Mouse (Mus musculus) CH12.LX (cell line): ENCODE measurements around the gene Cirbp. TPM values are rescaled to one million over a fixed set of nuclear protein-coding genes. Genes with fewer than 3 reads are reported as not detected.

ENCODE experiments used
- DNase-seq: peaks from one replicate; pipeline ENCODE4 v3.0.0-alpha.2; 2013; ENCODE audit errors: extremely low read depth
- H3K27ac ChIP-seq: 2 replicates; pipeline ENCODE4 v1.5.1; 2012; ENCODE audit warnings: low read depth, mild to moderate bottlenecking, control low read depth, moderate library complexity; ENCODE audit not compliant: insufficient read depth
- H3K27me3 ChIP-seq: replicated peaks from 2 replicates; pipeline ENCODE3; 2012; ENCODE audit warnings: inconsistent platforms
- H3K36me3 ChIP-seq, 2 experiments: replicated peaks in 1 of 2; 2 replicates each; pipeline versions ENCODE3 to v1.6.1; 2012; ENCODE audit warnings: inconsistent platforms in 1 of 2, low read length in 1 of 2, mild to moderate bottlenecking in 1 of 2, mixed read lengths in 1 of 2, moderate library complexity in 1 of 2; ENCODE audit not compliant: control insufficient read depth in 1 of 2, insufficient read depth in 1 of 2
- H3K4me1 ChIP-seq, 2 experiments: 2 replicates each; pipeline ENCODE4 v1.6.1; 2012; ENCODE audit warnings: inconsistent platforms in 1 of 2, moderate library complexity in 1 of 2; ENCODE audit not compliant: insufficient read depth in 2 of 2, control insufficient read depth in 1 of 2
- H3K4me2 ChIP-seq: 2 replicates; pipeline ENCODE4 v1.6.1; 2012; ENCODE audit warnings: low read depth, mild to moderate bottlenecking, control low read depth; ENCODE audit not compliant: poor library complexity, insufficient read depth, severe bottlenecking
- H3K4me3 ChIP-seq, 3 experiments: fragments of 150-350 bp in 1 of 3; sonication (generic) in 1 of 3; replicated peaks in 1 of 3; 2 replicates each; pipeline versions ENCODE3 to v1.5.1; 2011 to 2012; ENCODE audit warnings: low read depth in 2 of 3, low read length in 2 of 3, mild to moderate bottlenecking in 2 of 3, moderate library complexity in 2 of 3, control low read depth in 1 of 3, improper control_type of control experiment in 1 of 3, inconsistent platforms in 1 of 3, mixed read lengths in 1 of 3; ENCODE audit not compliant: poor library complexity in 1 of 3
- H3K79me2 ChIP-seq: replicated peaks from 2 replicates; pipeline ENCODE4 v1.6.1; 2012; ENCODE audit warnings: mild to moderate bottlenecking, moderate library complexity; ENCODE audit not compliant: control insufficient read depth, poor library complexity, insufficient read depth, severe bottlenecking; ENCODE audit errors: extremely low read depth
- H3K9ac ChIP-seq: 2 replicates; pipeline ENCODE4 v1.6.1; 2012; ENCODE audit warnings: low read depth, mild to moderate bottlenecking, control low read depth, moderate library complexity; ENCODE audit not compliant: insufficient read depth
- H3K9me3 ChIP-seq: replicated peaks from 2 replicates; pipeline ENCODE3; 2012; ENCODE audit warnings: low read length, inconsistent platforms, mixed read lengths
- CHD1 ChIP-seq: IDR thresholded peaks from 2 replicates; pipeline ENCODE4 v1.6.1; 2012; ENCODE audit warnings: low read depth, low read length, improper control_type of control experiment, inconsistent platforms
- CHD2 ChIP-seq: IDR thresholded peaks from 2 replicates; pipeline ENCODE4 v1.6.1; 2011; ENCODE audit warnings: low read length, improper control_type of control experiment
- E2F4 ChIP-seq: IDR thresholded peaks from 2 replicates; pipeline ENCODE4 v1.6.1; 2011; ENCODE audit warnings: low read depth, low read length, improper control_type of control experiment; ENCODE audit not compliant: insufficient replicate concordance
- ELF1 ChIP-seq: IDR thresholded peaks from 2 replicates; pipeline ENCODE4 v1.6.1; 2014; ENCODE audit warnings: low read depth, mild to moderate bottlenecking, inconsistent platforms, low read length, improper control_type of control experiment
- HCFC1 ChIP-seq: IDR thresholded peaks from 2 replicates; pipeline ENCODE4 v1.6.1; 2012; ENCODE audit warnings: low read depth, mild to moderate bottlenecking, inconsistent platforms, low read length, improper control_type of control experiment
- IRF4 ChIP-seq: IDR thresholded peaks from 2 replicates; pipeline ENCODE4 v1.6.1; 2014; ENCODE audit warnings: low read depth, mild to moderate bottlenecking, inconsistent platforms, low read length, improper control_type of control experiment
- MAFK ChIP-seq: IDR thresholded peaks from 2 replicates; pipeline ENCODE4 v1.6.1; 2011; ENCODE audit warnings: low read length, improper control_type of control experiment; ENCODE audit not compliant: insufficient replicate concordance
- MAX ChIP-seq: IDR thresholded peaks from 2 replicates; pipeline ENCODE4 v1.6.1; 2011; ENCODE audit warnings: low read length, improper control_type of control experiment
- MEF2A ChIP-seq: IDR thresholded peaks from 2 replicates; pipeline ENCODE4 v1.6.1; 2014; ENCODE audit warnings: low read depth, mild to moderate bottlenecking, inconsistent platforms, low read length, improper control_type of control experiment, borderline replicate concordance
- MXI1 ChIP-seq: IDR thresholded peaks from 2 replicates; pipeline ENCODE4 v1.6.1; 2011; ENCODE audit warnings: mild to moderate bottlenecking, low read depth, low read length, improper control_type of control experiment
- MYC ChIP-seq: IDR thresholded peaks from 2 replicates; pipeline ENCODE4 v1.6.1; 2011; ENCODE audit warnings: low read depth, mild to moderate bottlenecking, improper control_type of control experiment, low read length
- NELFE ChIP-seq: IDR thresholded peaks from 2 replicates; pipeline ENCODE4 v1.6.1; 2011; ENCODE audit warnings: low read depth, low read length, improper control_type of control experiment
- NRF1 ChIP-seq: IDR thresholded peaks from 2 replicates; pipeline ENCODE4 v1.6.1; 2014; ENCODE audit warnings: low read depth, mild to moderate bottlenecking, inconsistent platforms, low read length, improper control_type of control experiment, moderate library complexity
- PAX5 ChIP-seq: IDR thresholded peaks from 2 replicates; pipeline ENCODE4 v1.6.1; 2012; ENCODE audit warnings: low read length, inconsistent platforms, mixed read lengths
- POLR2A ChIP-seq: IDR thresholded peaks from 2 replicates; pipeline ENCODE4 v1.6.1; 2011; ENCODE audit warnings: low read depth, mild to moderate bottlenecking, improper control_type of control experiment, low read length
- SIN3A ChIP-seq: IDR thresholded peaks from 2 replicates; pipeline ENCODE4 v1.6.1; 2012; ENCODE audit warnings: low read length, improper control_type of control experiment, inconsistent platforms
- TBP ChIP-seq: conservative IDR thresholded peaks from 2 replicates; pipeline ENCODE4 v1.6.1; 2011; ENCODE audit warnings: low read depth, low read length, improper control_type of control experiment
- TCF12 ChIP-seq: IDR thresholded peaks from 2 replicates; pipeline ENCODE4 v1.6.1; 2014; ENCODE audit warnings: low read depth, mild to moderate bottlenecking, inconsistent platforms, low read length, improper control_type of control experiment
- USF2 ChIP-seq: conservative IDR thresholded peaks from 2 replicates; pipeline ENCODE4 v1.6.1; 2011; ENCODE audit warnings: low read depth, low read length, improper control_type of control experiment
- ZC3H11A ChIP-seq: IDR thresholded peaks from 2 replicates; pipeline ENCODE4 v1.6.1; 2012; ENCODE audit warnings: low read depth, mild to moderate bottlenecking, inconsistent platforms, low read length, improper control_type of control experiment
- ZNF384 ChIP-seq: IDR thresholded peaks from 2 replicates; pipeline ENCODE4 v1.6.1; 2012; ENCODE audit warnings: low read depth, low read length, improper control_type of control experiment, inconsistent platforms
- dilution Hi-C: fragments of 300-500 bp; cut with MboI; formaldehyde crosslinking; loops from 2 replicates; pipeline ENCODE4 v1.14.3; 2020; ENCODE audit warnings: low sequenced_read_pairs; ENCODE audit not compliant: extremely low pct_unique_long_range_greater_than_20kb, extremely low pct_ligation_motif_present
- in situ Hi-C: fragments of 300-500 bp; cut with MboI; formaldehyde crosslinking; loops from 3 replicates; pipeline ENCODE4 v1.14.3; 2019; ENCODE audit warnings: low sequenced_read_pairs, low pct_ligation_motif_present, low pct_unique_long_range_greater_than_20kb, mixed read lengths
- polyA plus RNA-seq: library from polyadenylated mRNA; unstranded; fragments of >175 nt; gene quantifications from 2 replicates; pipeline ENCODE4 v1.2.1, GENCODE M21; 2012; ENCODE audit warnings: low read depth; ENCODE audit not compliant: insufficient read length
- total RNA-seq, 2 experiments: library from RNA; depleted of rRNA; stranded (reverse); fragments of 300-350 nt in 1 of 2; fragments of >200 nt in 1 of 2; gene quantifications; 2 replicates each; pipeline ENCODE4 v1.2.3; 2012 to 2014

Cirbp gene
- total and polyA plus RNA-seq, 3 experiments: 27.0 to 40.2 (median 34.4) TPM

- no peak for DNase-seq
- in situ Hi-C loops (no loop called here), dilution Hi-C loops (no loop called here)
- no peak for TF ChIP-seq NELFE
- no peaks in the 10 kb centered on the region for H3K79me2 ChIP-seq
- H3K9me3 ChIP-seq: peaks cover 2% of the 10 kb centered on the region
- no peak overlapping the region for H3K27ac ChIP-seq
- no peaks in the 10 kb centered on the region for H3K36me3 ChIP-seq
- no peak overlapping the region for H3K4me2 ChIP-seq
- H3K4me3 ChIP-seq: no peak overlapping the region
- no peak overlapping the region for H3K9ac ChIP-seq
- peaks cover under 1 to 3% of the 10 kb centered on the region in 2 experiments; a peak in 2 of 4 replicates for H3K4me1 ChIP-seq
- H3K27me3 ChIP-seq: peaks cover 77% of the 10 kb centered on the region
These were observed 28.7 kb downstream of the Cirbp start for GRCm38 (mm10) chr10:80194441-80194840.

DNA sequence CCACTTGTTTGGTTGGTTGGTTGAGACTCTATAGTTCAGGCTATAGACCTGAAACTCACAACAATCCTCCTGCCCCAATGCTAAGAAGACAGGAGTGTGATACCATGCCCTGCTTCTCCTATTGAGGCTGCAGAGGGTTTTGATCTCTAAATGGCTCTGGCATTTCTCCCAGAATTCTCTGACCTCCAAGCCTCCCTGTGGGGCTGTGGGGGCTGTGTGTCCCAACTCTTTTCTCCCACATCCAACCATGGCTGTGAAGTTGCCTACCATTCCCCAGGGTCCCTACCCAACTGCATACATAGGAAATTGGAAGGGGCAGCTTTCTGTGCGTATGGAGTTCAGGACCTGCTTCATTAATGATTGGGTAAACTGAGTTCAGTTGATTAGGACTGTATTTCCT lies 30.4 kb downstream of the Cirbp start:
- H3K27ac ChIP-seq: no peak overlapping the region
- no peak overlapping the region for H3K4me3 ChIP-seq
- dilution Hi-C loops: no loop called here
- H3K9me3 ChIP-seq: no peaks in the 10 kb centered on the region
- no peak for DNase-seq
- H3K79me2 ChIP-seq: no peaks in the 10 kb centered on the region
- TF ChIP-seq MAFK (no peak), NRF1 (no peak), CHD1 (no peak), CHD2 (no peak), SIN3A (no peak), MEF2A (no peak)
- H3K4me2 ChIP-seq: no peak overlapping the region
- no peaks in the 10 kb centered on the region for H3K36me3 ChIP-seq
- in situ Hi-C loops: no loop called here
- peaks cover 69% of the 10 kb centered on the region for H3K27me3 ChIP-seq
- peaks cover 2 to 4% of the 10 kb centered on the region in 2 experiments; a peak in 2 of 4 replicates for H3K4me1 ChIP-seq
- H3K9ac ChIP-seq: no peak overlapping the region

DNA sequence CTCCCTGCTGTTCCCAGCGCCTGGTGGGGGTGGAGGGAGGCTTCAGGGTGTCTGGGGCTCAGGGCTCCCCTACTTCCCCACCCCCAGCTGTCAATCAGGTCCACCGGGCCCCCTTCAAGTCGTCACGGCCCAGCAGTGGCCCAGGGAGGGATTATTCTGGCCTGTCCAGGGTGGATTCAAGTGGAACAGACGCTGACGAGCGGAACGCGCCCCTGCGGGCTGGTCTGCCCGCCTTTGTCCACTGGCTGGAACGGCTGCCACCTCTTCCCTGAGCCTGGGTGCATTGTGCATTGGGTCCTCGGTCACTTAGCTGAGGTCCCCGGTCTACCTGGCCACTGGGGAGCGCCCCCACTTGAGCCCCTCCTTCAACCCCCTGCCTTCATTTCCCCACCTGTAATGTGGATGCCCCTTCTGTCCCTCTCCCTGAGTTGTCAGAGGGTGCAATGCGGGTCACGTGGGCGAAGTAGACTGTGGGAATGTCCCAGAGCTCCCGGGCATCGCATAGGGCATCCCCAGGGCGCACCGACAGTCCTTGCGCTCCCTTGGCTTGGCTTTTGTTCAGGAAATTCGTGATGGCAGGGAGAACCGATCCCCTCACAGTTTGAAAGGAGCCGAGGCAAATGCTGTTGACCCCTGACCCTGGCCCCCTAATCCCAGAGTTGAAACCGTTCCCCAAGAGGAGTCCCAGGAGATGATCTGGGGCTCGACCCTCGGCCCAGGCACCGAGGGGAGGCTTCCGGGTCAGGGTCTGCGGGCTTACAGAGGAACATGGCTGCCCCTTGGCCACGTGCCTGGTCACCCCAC lies 31.2 kb downstream of the Cirbp start:
- no peak for TF ChIP-seq HCFC1
- TF ChIP-seq USF2: no peak
- TF ChIP-seq CHD1: no peak
- no peak for TF ChIP-seq PAX5
- no peak for TF ChIP-seq MYC
- TF ChIP-seq E2F4: no peak
- no peak for TF ChIP-seq ELF1
- no peak for TF ChIP-seq ZNF384
- TF ChIP-seq MAX: no peak
- TF ChIP-seq IRF4: no peak
- TF ChIP-seq MEF2A: no peak
- TF ChIP-seq POLR2A: no peak
- TF ChIP-seq MXI1: no peak
- no peak for TF ChIP-seq TBP
- TF ChIP-seq TCF12: no peak
- TF ChIP-seq ZC3H11A: no peak
- dilution Hi-C loops: no loop called here

More for the DNA sequence above, 31.2 kb downstream of the Cirbp start:
- no peak overlapping the region for H3K27ac ChIP-seq
- no peak overlapping the region for H3K4me3 ChIP-seq
- in situ Hi-C loops: no loop called here
- no peaks in the 10 kb centered on the region for H3K9me3 ChIP-seq
- no peaks in the 10 kb centered on the region for H3K79me2 ChIP-seq
- peaks cover 2 to 4% of the 10 kb centered on the region in 2 experiments; a peak in 2 of 4 replicates for H3K4me1 ChIP-seq
- no peak overlapping the region for H3K9ac ChIP-seq
- H3K36me3 ChIP-seq: no peaks in the 10 kb centered on the region
- no peak for DNase-seq
- H3K27me3 ChIP-seq: peaks cover 63% of the 10 kb centered on the region
- H3K4me2 ChIP-seq: no peak overlapping the region
